Mouse (Mus musculus) T-helper 17 cell (primary cell): ENCODE measurements around the gene Wipi1.
"Not testable (repeated sequence)": the region's sequence is repeated elsewhere in the genome, so short reads cannot be mapped to it uniquely, and the experiment has no call there.

Source experiments
- in situ Hi-C, 2 experiments: fragments of 300-600 bp; cut with MboI, MseI; formaldehyde crosslinking; loops; 1 replicate in 1 of 2; 2 replicates in 1 of 2; pipeline ENCODE4 v1.15.1; 2025; ENCODE audit warnings: high pct_unique_total_duplicates in 2 of 2

The Wipi1 gene

GRCm38 (mm10) chr11:109619055-109619454, 7.3 kb upstream of the Wipi1 start:
- in situ Hi-C loops = not testable (repeated sequence)

- in situ Hi-C loops = no loop called here
These were observed 5.0 kb upstream of the Wipi1 start for GRCm38 (mm10) chr11:109616766-109617165.

GRCm38 (mm10) chr11:109616352-109616751, 4.6 kb upstream of the Wipi1 start:
- in situ Hi-C loops = no loop called here

- in situ Hi-C loops = no loop called here
These were observed 3.5 kb upstream of the Wipi1 start for GRCm38 (mm10) chr11:109615286-109615685.

- in situ Hi-C loops = no loop called here
These were observed 1.2 kb upstream of the Wipi1 start for GRCm38 (mm10) chr11:109612871-109613529.

- in situ Hi-C loops = no loop called here
These were observed 918 bp downstream of the Wipi1 start for GRCm38 (mm10) chr11:109610795-109611302.

- in situ Hi-C loops = no loop called here
These were observed 1.5 kb downstream of the Wipi1 start for GRCm38 (mm10) chr11:109610046-109610794.

GRCm38 (mm10) chr11:109608976-109609625, 2.7 kb downstream of the Wipi1 start:
- in situ Hi-C loops = no loop called here

- in situ Hi-C loops = no loop called here
These were observed 4.2 kb downstream of the Wipi1 start for GRCm38 (mm10) chr11:109607600-109607999.

GRCm38 (mm10) chr11:109598778-109599570, 12.8 kb downstream of the Wipi1 start:
- in situ Hi-C loops = no loop called here

GRCm38 (mm10) chr11:109594761-109595160, 17.0 kb downstream of the Wipi1 start:
- in situ Hi-C loops = no loop called here

GRCm38 (mm10) chr11:109593200-109593981, 18.4 kb downstream of the Wipi1 start:
- in situ Hi-C loops = no loop called here

- in situ Hi-C loops = no loop called here
These were observed 20.3 kb downstream of the Wipi1 start for GRCm38 (mm10) chr11:109591511-109591910.

GRCm38 (mm10) chr11:109590012-109590411, 21.8 kb downstream of the Wipi1 start:
- in situ Hi-C loops = no loop called here

- in situ Hi-C loops = loop anchor here in 1 of 2 experiments (5.0 kb wide), 1 partner anchor 286 kb away; no protein-coding TSS in a partner anchor
These were observed 24.0 kb downstream of the Wipi1 start for GRCm38 (mm10) chr11:109587638-109588374.

GRCm38 (mm10) chr11:109587019-109587418, 24.7 kb downstream of the Wipi1 start:
- in situ Hi-C loops = loop anchor here in 1 of 2 experiments (5.0 kb wide), 1 partner anchor 285 kb away; no protein-coding TSS in a partner anchor

- in situ Hi-C loops = loop anchor here in 1 of 2 experiments (5.0 kb wide), 1 partner anchor 284 kb away; no protein-coding TSS in a partner anchor
These were observed 25.3 kb downstream of the Wipi1 start for GRCm38 (mm10) chr11:109586424-109586823.

GRCm38 (mm10) chr11:109584843-109585713, 26.7 kb downstream of the Wipi1 start:
- in situ Hi-C loops = loop anchor here (5.0 kb wide), 4 partner anchors 138 to 338 kb away; no protein-coding TSS in a partner anchor

- in situ Hi-C loops = loop anchor here (5.0 kb wide), 3 partner anchors 137 to 337 kb away; no protein-coding TSS in a partner anchor
These were observed 27.8 kb downstream of the Wipi1 start for GRCm38 (mm10) chr11:109583986-109584385.
